Mouse (Mus musculus): ENCODE measurements around the gene Arl6ip4. TPM values are rescaled to one million over a fixed set of nuclear protein-coding genes. Genes with fewer than 3 reads are reported as not detected.
A peak's percentile ranks its signal among the peaks of the same experiment; 100 is the strongest.

Gene Arl6ip4
- polyA plus RNA-seq, 1 experiment: 112 TPM

DNA sequence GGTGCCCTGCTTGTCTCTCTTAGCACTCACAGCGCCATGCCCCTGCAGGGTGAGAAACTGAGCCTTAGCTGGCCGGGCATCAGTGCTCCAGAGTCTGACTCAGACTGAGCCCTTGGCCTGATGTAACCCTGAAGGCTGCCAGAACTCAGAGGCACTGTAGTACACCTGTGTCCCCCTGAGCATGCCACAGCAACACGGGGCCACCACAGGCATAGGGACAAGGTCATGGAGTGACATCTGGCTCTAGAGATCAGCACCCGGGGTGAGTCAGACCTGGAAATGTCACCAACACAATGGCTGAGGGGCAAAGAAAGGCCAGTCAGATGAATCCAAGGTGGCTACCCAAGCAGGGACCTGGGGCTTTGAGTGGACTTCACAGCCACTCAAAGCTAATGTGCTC lies 29.0 kb upstream of the Arl6ip4 start:
- H3K4me1 ChIP-seq (ENCODE audit: control insufficient read depth, insufficient read depth, low read length): no peaks in the 10 kb centered on the region
- no peak overlapping the region for H3K27ac ChIP-seq (ENCODE audit: control insufficient read depth, insufficient read depth, low read depth, low read length, poor library complexity)
- no peak for TF ChIP-seq CTCF (IDR thresholded peaks at IDR 0.05; ENCODE audit: control insufficient read depth, insufficient read depth, low read length)
- no peak for TF ChIP-seq POLR2A (IDR thresholded peaks at IDR 0.05; ENCODE audit: borderline replicate concordance, control insufficient read depth, low read depth, low read length)
- no peak overlapping the region for H3K4me3 ChIP-seq (replicated peaks; ENCODE audit: control insufficient read depth, low read depth, low read length)
- WGBS: 82% methylated on average over 4 of the region's 4 CpGs

DNA sequence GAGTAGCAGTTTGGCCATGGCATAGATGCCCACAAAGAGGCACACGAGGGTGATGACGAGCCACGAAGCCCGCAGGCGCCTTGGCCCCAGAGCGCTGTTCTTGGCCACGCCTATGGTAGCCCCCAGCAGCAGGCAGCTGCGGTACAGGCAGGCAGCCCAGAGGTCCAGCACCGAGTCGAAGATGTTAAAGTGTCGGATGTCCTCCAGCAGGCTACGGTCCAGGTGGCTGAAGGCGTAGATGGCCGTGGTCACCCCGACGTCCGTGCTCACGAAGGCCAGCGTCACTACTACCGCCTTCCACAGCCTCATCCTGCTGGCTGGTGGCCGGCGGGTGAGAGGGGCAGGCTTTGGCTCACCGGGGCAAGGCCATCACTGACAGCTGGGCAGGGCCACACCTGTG lies 26.0 kb upstream of the Arl6ip4 start:
- peaks cover 1% of the 10 kb centered on the region for H3K4me1 ChIP-seq (ENCODE audit: control insufficient read depth, insufficient read depth, low read length)
- 93% methylated on average over 23 of the region's 23 CpGs for WGBS
- no peak overlapping the region for H3K27ac ChIP-seq (ENCODE audit: control insufficient read depth, insufficient read depth, low read depth, low read length, poor library complexity)
- TF ChIP-seq CTCF (IDR thresholded peaks at IDR 0.05; ENCODE audit: control insufficient read depth, insufficient read depth, low read length) (no peak), POLR2A (IDR thresholded peaks at IDR 0.05; ENCODE audit: borderline replicate concordance, control insufficient read depth, low read depth, low read length) (no peak)
- H3K4me3 ChIP-seq (replicated peaks; ENCODE audit: control insufficient read depth, low read depth, low read length): no peak overlapping the region

DNA sequence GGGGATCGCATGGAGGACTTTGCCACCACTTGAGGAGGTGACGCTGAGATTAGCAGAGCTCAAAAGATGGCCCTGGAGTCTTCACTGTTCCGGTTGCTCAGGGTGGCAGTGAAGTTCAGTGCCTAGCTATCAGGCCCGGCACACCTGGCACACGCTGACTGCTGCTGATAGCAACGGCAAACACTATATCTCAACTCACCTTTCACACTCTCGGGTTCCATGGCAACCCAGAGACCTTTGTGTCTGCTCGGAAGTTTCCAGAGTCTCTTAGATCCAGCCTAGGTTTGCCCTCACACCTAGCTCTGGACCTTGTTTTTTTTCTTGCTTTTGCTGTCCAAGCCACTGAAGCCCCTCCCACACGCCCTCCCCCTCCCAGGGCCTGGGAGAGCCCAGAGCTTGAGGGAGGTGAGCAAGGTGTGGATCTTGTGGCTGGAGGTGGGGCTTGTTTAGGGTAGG lies 23.9 kb upstream of the Arl6ip4 start:
- peaks cover 4% of the 10 kb centered on the region for H3K4me1 ChIP-seq (ENCODE audit: control insufficient read depth, insufficient read depth, low read length)
- WGBS: 59% methylated on average over 9 of the region's 9 CpGs
- H3K4me3 ChIP-seq (replicated peaks; ENCODE audit: control insufficient read depth, low read depth, low read length): no peak overlapping the region

GRCm38 (mm10) chr5:124093120-124093794 lies 22.6 kb upstream of the Arl6ip4 start:
- peaks cover 4% of the 10 kb centered on the region for H3K4me1 ChIP-seq (ENCODE audit: control insufficient read depth, insufficient read depth, low read length)
- H3K27ac ChIP-seq (ENCODE audit: control insufficient read depth, insufficient read depth, low read depth, low read length, poor library complexity): peak overlapping the region; percentile 47; the same call in 1 of the 2 replicates
- 72% methylated on average over 11 of the region's 11 CpGs for WGBS
- H3K4me3 ChIP-seq (replicated peaks; ENCODE audit: control insufficient read depth, low read depth, low read length): no peak overlapping the region
- no peak for TF ChIP-seq CTCF (IDR thresholded peaks at IDR 0.05; ENCODE audit: control insufficient read depth, insufficient read depth, low read length)
- TF ChIP-seq POLR2A (IDR thresholded peaks at IDR 0.05; ENCODE audit: borderline replicate concordance, control insufficient read depth, low read depth, low read length): no peak

More for the DNA sequence above, 23.9 kb upstream of the Arl6ip4 start:
- TF ChIP-seq POLR2A (IDR thresholded peaks at IDR 0.05; ENCODE audit: borderline replicate concordance, control insufficient read depth, low read depth, low read length): no peak
- no peak for TF ChIP-seq CTCF (IDR thresholded peaks at IDR 0.05; ENCODE audit: control insufficient read depth, insufficient read depth, low read length)
- peak overlapping the region; percentile 78 for H3K27ac ChIP-seq (ENCODE audit: control insufficient read depth, insufficient read depth, low read depth, low read length, poor library complexity)

DNA sequence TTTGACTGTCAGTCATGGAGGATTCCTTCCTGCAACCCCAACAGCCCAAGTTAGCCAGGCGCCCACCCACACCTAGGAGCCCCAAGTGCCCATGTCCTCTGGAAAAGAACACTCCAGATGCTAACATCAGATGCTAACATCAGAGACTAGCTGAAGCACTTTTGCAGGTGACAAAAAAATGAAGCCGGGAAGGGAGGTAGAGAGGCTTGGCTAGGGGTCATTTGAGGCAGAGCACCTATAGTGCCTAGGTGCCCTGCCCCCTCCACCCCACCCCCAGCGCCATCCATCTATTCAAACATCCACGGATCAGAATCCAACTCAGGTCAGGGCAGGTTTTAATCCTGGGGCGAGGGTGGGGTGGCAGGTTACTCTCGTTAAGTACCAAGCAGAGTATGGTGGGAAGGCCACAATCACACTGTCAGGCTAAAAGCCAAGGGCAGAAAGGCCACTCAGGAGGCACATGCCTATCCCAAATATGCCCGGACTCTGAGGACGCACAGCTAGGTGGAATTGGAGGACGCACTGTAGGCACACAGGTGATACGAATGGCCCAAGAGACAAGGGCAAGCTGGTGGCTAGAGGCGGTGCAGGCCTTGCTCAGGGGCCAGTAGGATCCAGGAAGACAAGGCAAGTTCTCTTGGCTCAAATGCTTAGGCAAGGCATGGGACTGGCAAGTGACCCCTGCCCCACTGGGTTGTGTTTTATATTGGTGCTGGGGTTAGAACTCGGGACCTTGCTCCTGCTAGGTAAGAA lies 21.9 kb upstream of the Arl6ip4 start:
- Histone ChIP-seq H3K4me3 (replicated peaks; ENCODE audit: control insufficient read depth, low read depth, low read length) (peak overlapping the region; percentile 76), H3K27ac (ENCODE audit: control insufficient read depth, insufficient read depth, low read depth, low read length, poor library complexity) (peak overlapping the region; percentile 47; the same call in 1 of the 2 replicates), H3K4me1 (ENCODE audit: control insufficient read depth, insufficient read depth, low read length) (peaks cover 4% of the 10 kb centered on the region)
- TF ChIP-seq CTCF (IDR thresholded peaks at IDR 0.05; ENCODE audit: control insufficient read depth, insufficient read depth, low read length) (no peak), POLR2A (IDR thresholded peaks at IDR 0.05; ENCODE audit: borderline replicate concordance, control insufficient read depth, low read depth, low read length) (no peak)
- 92% methylated on average over 12 of the region's 12 CpGs for WGBS

DNA sequence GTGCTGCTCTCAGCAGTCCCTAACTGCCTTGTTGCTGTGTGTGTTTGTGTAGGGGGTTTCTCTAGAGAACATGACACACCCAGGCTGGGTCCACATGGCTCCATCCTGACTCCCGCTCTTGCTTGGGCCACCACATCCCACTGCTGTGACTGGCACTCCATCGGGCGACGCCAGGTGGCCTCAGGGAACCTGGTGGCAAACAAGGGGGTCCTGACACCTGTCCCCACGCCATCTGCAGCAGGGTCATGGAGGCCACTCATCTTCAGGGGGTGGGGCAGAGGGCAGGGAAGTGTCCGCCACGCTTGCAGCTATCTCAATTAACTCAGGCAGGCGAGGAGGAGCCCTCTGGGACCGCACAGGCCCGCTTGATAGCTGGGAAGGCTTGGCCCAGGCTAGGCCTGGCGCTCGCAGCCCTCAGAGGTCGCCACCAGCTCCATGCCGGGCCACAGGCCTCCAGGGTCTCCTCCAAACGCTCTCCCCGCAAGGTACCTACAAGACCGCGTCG lies 20.8 kb upstream of the Arl6ip4 start:
- WGBS: 16% methylated on average over 19 of the region's 19 CpGs
- H3K4me1 ChIP-seq (ENCODE audit: control insufficient read depth, insufficient read depth, low read length): peaks cover 4% of the 10 kb centered on the region
- peak overlapping the region; percentile 76 for H3K4me3 ChIP-seq (replicated peaks; ENCODE audit: control insufficient read depth, low read depth, low read length)
- TF ChIP-seq CTCF (IDR thresholded peaks at IDR 0.05; ENCODE audit: control insufficient read depth, insufficient read depth, low read length) (no peak), POLR2A (IDR thresholded peaks at IDR 0.05; ENCODE audit: borderline replicate concordance, control insufficient read depth, low read depth, low read length) (no peak)
- H3K27ac ChIP-seq (ENCODE audit: control insufficient read depth, insufficient read depth, low read depth, low read length, poor library complexity): peak overlapping the region; percentile 88

DNA sequence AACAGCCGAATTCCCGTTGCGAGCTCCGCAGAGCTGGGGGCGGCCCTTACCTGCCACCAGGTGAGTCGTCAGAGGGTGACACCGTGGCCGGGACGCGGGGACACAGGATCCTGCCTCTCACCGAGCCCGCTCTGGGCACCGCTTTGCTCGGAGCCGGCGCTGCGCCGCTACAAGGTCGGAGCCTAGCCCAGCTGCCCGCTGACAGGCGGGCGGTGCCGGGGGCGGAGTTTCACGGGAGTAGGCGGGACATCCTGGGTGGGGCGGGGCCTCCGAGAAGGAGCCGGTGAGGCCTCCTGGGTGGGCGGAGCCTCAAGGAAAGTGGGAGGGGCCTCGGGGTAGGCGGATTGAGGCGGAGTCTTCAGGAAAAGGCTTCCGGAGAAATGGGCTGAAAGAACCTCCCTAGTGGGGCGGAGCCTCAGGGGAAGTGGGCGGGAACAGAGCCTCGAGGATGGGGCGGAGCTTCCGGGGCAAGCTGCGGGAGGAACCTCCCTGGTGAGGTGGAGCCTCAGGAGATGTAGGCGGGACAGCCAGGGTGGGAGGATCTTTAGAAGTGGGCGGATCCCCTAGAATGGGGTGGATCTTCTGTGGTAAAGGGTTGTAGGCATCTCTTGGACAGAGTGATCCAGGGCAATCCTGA lies 20.2 kb upstream of the Arl6ip4 start, which contains the start of gene Abcb9:
TSS of gene Abcb9 (minus strand) at position 203 of the 637 bp plus-strand sequence.
- WGBS: under 1% methylated on average over 42 of the region's 42 CpGs
- peaks cover 4% of the 10 kb centered on the region for H3K4me1 ChIP-seq (ENCODE audit: control insufficient read depth, insufficient read depth, low read length)
- H3K4me3 ChIP-seq (replicated peaks; ENCODE audit: control insufficient read depth, low read depth, low read length): peak within 1 kb of the TSS; percentile 76
- H3K27ac ChIP-seq (ENCODE audit: control insufficient read depth, insufficient read depth, low read depth, low read length, poor library complexity): peak within 1 kb of the TSS; percentile 88
- TF ChIP-seq POLR2A (IDR thresholded peaks at IDR 0.05; ENCODE audit: borderline replicate concordance, control insufficient read depth, low read depth, low read length) (peak; percentile 69; the same call in 1 of the 2 replicates), CTCF (IDR thresholded peaks at IDR 0.05; ENCODE audit: control insufficient read depth, insufficient read depth, low read length) (no peak)

- Histone ChIP-seq H3K4me3 (replicated peaks; ENCODE audit: control insufficient read depth, low read depth, low read length) (no peak overlapping the region), H3K4me1 (ENCODE audit: control insufficient read depth, insufficient read depth, low read length) (peaks cover 4% of the 10 kb centered on the region; the same call in 1 of the 2 replicates), H3K27ac (ENCODE audit: control insufficient read depth, insufficient read depth, low read depth, low read length, poor library complexity) (no peak overlapping the region)
- WGBS: 94% methylated on average over 2 of the region's 2 CpGs
- TF ChIP-seq POLR2A (IDR thresholded peaks at IDR 0.05; ENCODE audit: borderline replicate concordance, control insufficient read depth, low read depth, low read length) (no peak), CTCF (IDR thresholded peaks at IDR 0.05; ENCODE audit: control insufficient read depth, insufficient read depth, low read length) (no peak)
These were observed 17.0 kb upstream of the Arl6ip4 start for GRCm38 (mm10) chr5:124098923-124099322.

Data from bone marrow, adult 2 months (tissue).